Mouse (Mus musculus) bone marrow, adult 2 months (tissue): ENCODE results near the gene Dgki. TPM values are rescaled to one million over a fixed set of nuclear protein-coding genes. Genes with fewer than 3 reads are reported as not detected.

Source experiments
- H3K27ac ChIP-seq: fragments of 200-500 bp; 2 replicates; pipeline ENCODE4 v1.5.1; 2012; ENCODE audit warnings: low read depth, mild to moderate bottlenecking, control low read depth, inconsistent platforms, low read length; ENCODE audit not compliant: control insufficient read depth, poor library complexity, insufficient read depth
- H3K4me1 ChIP-seq: fragments of 200-500 bp; 2 replicates; pipeline ENCODE4 v1.6.1; 2011; ENCODE audit warnings: low read length; ENCODE audit not compliant: control insufficient read depth, insufficient read depth
- H3K4me3 ChIP-seq: fragments of 200-500 bp; replicated peaks from 2 replicates; pipeline ENCODE3; 2011; ENCODE audit warnings: mild to moderate bottlenecking, low read depth, low read length, control low read depth; ENCODE audit not compliant: control insufficient read depth
- CTCF ChIP-seq: fragments of 200-500 bp; IDR thresholded peaks from 2 replicates; pipeline ENCODE4 v1.5.1; 2011; ENCODE audit warnings: low read length, control low read depth; ENCODE audit not compliant: control insufficient read depth, insufficient read depth
- POLR2A ChIP-seq: fragments of 200-500 bp; IDR thresholded peaks from 2 replicates; pipeline ENCODE4 v1.6.1; 2011; ENCODE audit warnings: low read depth, mild to moderate bottlenecking, control low read depth, low read length, borderline replicate concordance; ENCODE audit not compliant: control insufficient read depth
- WGBS: fragments of 180-500 bp; shearing (Covaris S2); methylation state at CpG from one replicate; pipeline ENCODE4 v1.1.7; 2018; 5-methylcytosine and 5-hydroxymethylcytosine counted together
- polyA plus RNA-seq: library from polyadenylated mRNA; stranded (reverse); fragments of >200 nt; gene quantifications from 2 replicates; pipeline ENCODE4 v1.2.4, GENCODE M21; 2011; ENCODE audit warnings: low replicate concordance; ENCODE audit not compliant: missing spikeins, insufficient read depth, insufficient read length

The Dgki gene
- polyA plus RNA-seq, 1 experiment: 7.2 TPM

- Histone ChIP-seq H3K27ac (no peak overlapping the region), H3K4me1 (no peaks in the 10 kb centered on the region), H3K4me3 (no peak overlapping the region)
- TF ChIP-seq CTCF (no peak), POLR2A (no peak)
- WGBS: 70% methylated on average over 6 of the region's 6 CpGs
These were observed 27.5 kb upstream of the Dgki start for GRCm38 (mm10) chr6:37327519-37327918.

- Histone ChIP-seq H3K27ac (no peak overlapping the region), H3K4me3 (no peak overlapping the region), H3K4me1 (no peaks in the 10 kb centered on the region)
- TF ChIP-seq POLR2A: no peak
- no peak for TF ChIP-seq CTCF
- 62% methylated on average over 8 of the region's 8 CpGs for WGBS
These were observed 26.6 kb upstream of the Dgki start for GRCm38 (mm10) chr6:37326603-37326955.

GRCm38 (mm10) chr6:37325906-37326602 is 26.1 kb upstream of the Dgki start:
- Histone ChIP-seq H3K27ac (no peak overlapping the region), H3K4me3 (no peak overlapping the region), H3K4me1 (no peaks in the 10 kb centered on the region)
- WGBS: 83% methylated on average over 9 of the region's 9 CpGs
- TF ChIP-seq POLR2A (no peak), CTCF (no peak)

GRCm38 (mm10) chr6:37325076-37325475 is 25.1 kb upstream of the Dgki start:
- TF ChIP-seq CTCF: no peak
- no peak for TF ChIP-seq POLR2A
- WGBS: 85% methylated on average over 3 of the region's 3 CpGs

GRCm38 (mm10) chr6:37322641-37323040 is 22.7 kb upstream of the Dgki start:
- Histone ChIP-seq H3K4me1 (no peaks in the 10 kb centered on the region), H3K4me3 (no peak overlapping the region), H3K27ac (no peak overlapping the region)
- WGBS: 87% methylated on average over 7 of the region's 7 CpGs
- TF ChIP-seq CTCF (no peak), POLR2A (no peak)

More at GRCm38 (mm10) chr6:37325076-37325475, 25.1 kb upstream of the Dgki start:
- H3K4me1 ChIP-seq: no peaks in the 10 kb centered on the region
- no peak overlapping the region for H3K27ac ChIP-seq
- H3K4me3 ChIP-seq: no peak overlapping the region

- Histone ChIP-seq H3K27ac (no peak overlapping the region), H3K4me3 (no peak overlapping the region), H3K4me1 (no peaks in the 10 kb centered on the region)
- TF ChIP-seq POLR2A (no peak), CTCF (no peak)
- whole genome bisulfite sequencing: 76% methylated on average over 9 of the region's 9 CpGs
These were observed 22.1 kb upstream of the Dgki start for GRCm38 (mm10) chr6:37322088-37322487.

GRCm38 (mm10) chr6:37317904-37318303 is 17.9 kb upstream of the Dgki start:
- no peak for TF ChIP-seq POLR2A
- TF ChIP-seq CTCF: no peak
- no peak overlapping the region for H3K27ac ChIP-seq

GRCm38 (mm10) chr6:37315440-37315839 is 15.5 kb upstream of the Dgki start:
- H3K27ac ChIP-seq: no peak overlapping the region
- H3K4me3 ChIP-seq: no peak overlapping the region
- H3K4me1 ChIP-seq: no peaks in the 10 kb centered on the region
- TF ChIP-seq POLR2A: no peak
- TF ChIP-seq CTCF: no peak

More at GRCm38 (mm10) chr6:37317904-37318303, 17.9 kb upstream of the Dgki start:
- H3K4me3 ChIP-seq: no peak overlapping the region
- no peaks in the 10 kb centered on the region for H3K4me1 ChIP-seq
- 78% methylated on average over 5 of the region's 5 CpGs for WGBS

GRCm38 (mm10) chr6:37310601-37311000 is 10.6 kb upstream of the Dgki start:
- Histone ChIP-seq H3K27ac (no peak overlapping the region), H3K4me1 (no peaks in the 10 kb centered on the region), H3K4me3 (no peak overlapping the region)
- no peak for TF ChIP-seq CTCF
- no peak for TF ChIP-seq POLR2A
- WGBS: 52% methylated on average over 4 of the region's 4 CpGs
